Mouse (Mus musculus) G1E (cell line): ENCODE data around the gene Pax1. TPM values are rescaled to one million over a fixed set of nuclear protein-coding genes. Genes with fewer than 3 reads are reported as not detected.
A peak's percentile ranks its signal among the peaks of the same experiment; 100 is the strongest.

ENCODE experiments used
- ATAC-seq: 2 replicates; pipeline ENCODE4 v1.8.0; 2016; ENCODE audit warnings: mild to moderate bottlenecking; ENCODE audit not compliant: insufficient number of reproducible peaks, poor library complexity, low FRiP score, severe bottlenecking; ENCODE audit errors: extremely low read depth
- DNase-seq: peaks from one replicate; pipeline ENCODE4 v3.0.0; 2012; ENCODE audit warnings: low spot score
- H3K27me3 ChIP-seq: 2 replicates; pipeline ENCODE4 v1.6.1; 2012; ENCODE audit warnings: mild to moderate bottlenecking, low read length, inconsistent platforms; ENCODE audit not compliant: insufficient read depth
- H3K36me3 ChIP-seq: replicated peaks from 2 replicates; pipeline ENCODE3; 2012; ENCODE audit warnings: mild to moderate bottlenecking, inconsistent platforms
- H3K4me1 ChIP-seq: 2 replicates; pipeline ENCODE4 v1.6.1; 2012; ENCODE audit warnings: low read depth, low read length, inconsistent platforms, mixed read lengths; ENCODE audit not compliant: insufficient read depth
- H3K4me3 ChIP-seq: 2 replicates; pipeline ENCODE4 v1.5.1; 2012; ENCODE audit warnings: low read depth, mild to moderate bottlenecking, inconsistent platforms, low read length, moderate library complexity, mixed read lengths
- H3K9me3 ChIP-seq: replicated peaks from 2 replicates; pipeline ENCODE4 v1.6.1; 2012; ENCODE audit warnings: inconsistent platforms
- CTCF ChIP-seq: IDR thresholded peaks from 2 replicates; pipeline ENCODE4 v1.5.1; 2012; ENCODE audit warnings: low read depth, low read length, inconsistent platforms, mixed read lengths
- GATA1 ChIP-seq: IDR thresholded peaks from 2 replicates; pipeline ENCODE4 v1.6.1; 2012; ENCODE audit warnings: borderline replicate concordance, low read length, inconsistent platforms, mixed read lengths
- GATA2 ChIP-seq: IDR thresholded peaks from 2 replicates; pipeline ENCODE4 v1.6.1; 2012; ENCODE audit warnings: low read depth, low read length, inconsistent platforms, borderline replicate concordance
- POLR2AphosphoS5 ChIP-seq: IDR thresholded peaks from 2 replicates; pipeline ENCODE4 v1.6.1; 2012; ENCODE audit warnings: low read depth, low read length, inconsistent platforms; ENCODE audit not compliant: insufficient replicate concordance
- TAL1 ChIP-seq: conservative IDR thresholded peaks from 2 replicates; pipeline ENCODE4 v1.6.1; 2012; ENCODE audit warnings: low read depth, low read length, inconsistent platforms, mixed read lengths
- polyA plus RNA-seq: library from polyadenylated mRNA; stranded (reverse); fragments of >175 nt; gene quantifications from 2 replicates; pipeline ENCODE4 v1.2.3, GENCODE M21; 2012
- total RNA-seq, 2 experiments: library from RNA; stranded (forward) in 1 of 2; stranded (reverse) in 1 of 2; fragments of 200-1000 nt in 1 of 2; fragments of >200 nt in 1 of 2; fragmentation: Nextera tagmentation in 1 of 2; gene quantifications; 2 replicates each; pipeline ENCODE4 v1.2.3; 2014 to 2017

Pax1 gene
- total and polyA plus RNA-seq, 3 experiments: 0.27 TPM; not detected in 2

- Histone ChIP-seq H3K9me3 (peaks cover 48% of the 10 kb centered on the region), H3K4me1 (no peaks in the 10 kb centered on the region), H3K27me3 (no peaks in the 10 kb centered on the region), H3K4me3 (no peak overlapping the region), H3K36me3 (no peaks in the 10 kb centered on the region)
- TF ChIP-seq POLR2AphosphoS5 (no peak), GATA1 (no peak), CTCF (no peak), GATA2 (no peak), TAL1 (no peak)
- DNase-seq: no peak
- ATAC-seq: no peak
These were observed 9.6 kb downstream of the Pax1 start for GRCm38 (mm10) chr2:147371289-147371688.

- DNase-seq (no peak), ATAC-seq (no peak)
- Histone ChIP-seq H3K27me3 (no peaks in the 10 kb centered on the region), H3K36me3 (no peaks in the 10 kb centered on the region), H3K9me3 (peaks cover 44% of the 10 kb centered on the region), H3K4me3 (no peak overlapping the region), H3K4me1 (no peaks in the 10 kb centered on the region)
- no peak for TF ChIP-seq TAL1
- no peak for TF ChIP-seq POLR2AphosphoS5
- TF ChIP-seq GATA1: no peak
- no peak for TF ChIP-seq GATA2
- TF ChIP-seq CTCF: no peak
These were observed 10.1 kb downstream of the Pax1 start for GRCm38 (mm10) chr2:147371840-147372239.

DNA sequence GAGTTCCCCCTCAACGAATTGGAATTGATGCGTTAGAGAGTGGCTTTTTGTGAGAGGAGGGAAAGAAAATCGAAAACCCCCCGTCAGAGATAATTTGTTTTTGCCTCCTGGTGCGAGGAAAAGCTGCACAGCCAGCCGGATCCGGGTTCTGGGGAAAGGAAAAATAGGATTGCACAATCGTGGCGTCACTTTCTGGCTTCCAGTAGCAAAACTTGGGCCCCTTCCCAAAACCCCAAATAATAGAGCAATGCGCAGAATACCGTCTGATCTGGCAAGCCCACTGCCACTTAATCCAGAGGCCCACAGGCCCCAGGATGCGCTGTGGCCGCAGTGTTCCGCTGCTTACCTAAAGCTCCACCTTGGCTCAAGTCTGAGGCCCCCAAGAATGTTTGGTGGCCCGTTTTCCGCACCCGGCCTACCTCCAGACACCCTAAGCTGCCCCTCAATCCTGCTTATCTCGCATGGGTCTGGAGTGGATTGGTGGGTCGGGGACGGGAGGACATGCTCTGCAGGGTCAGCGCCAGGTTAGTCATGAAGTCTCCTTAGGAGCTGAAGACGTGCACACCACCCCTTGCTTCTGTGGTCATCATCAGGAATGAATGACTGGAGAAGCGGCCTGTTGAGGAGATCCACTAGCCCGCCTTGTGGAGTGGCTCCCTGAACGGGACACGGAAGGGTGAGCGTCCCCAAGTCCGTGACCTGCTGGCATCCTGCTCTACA, 11.4 kb downstream of the Pax1 start:
- peaks cover 40% of the 10 kb centered on the region for H3K9me3 ChIP-seq
- peak overlapping the region; percentile 33; the same call in 1 of the 2 replicates for H3K4me3 ChIP-seq
- DNase-seq (no peak), ATAC-seq (no peak)
- no peaks in the 10 kb centered on the region for H3K36me3 ChIP-seq
- H3K27me3 ChIP-seq: no peaks in the 10 kb centered on the region
- TF ChIP-seq TAL1 (no peak), GATA1 (no peak), POLR2AphosphoS5 (no peak), GATA2 (no peak), CTCF (no peak)
- H3K4me1 ChIP-seq: no peaks in the 10 kb centered on the region

DNA sequence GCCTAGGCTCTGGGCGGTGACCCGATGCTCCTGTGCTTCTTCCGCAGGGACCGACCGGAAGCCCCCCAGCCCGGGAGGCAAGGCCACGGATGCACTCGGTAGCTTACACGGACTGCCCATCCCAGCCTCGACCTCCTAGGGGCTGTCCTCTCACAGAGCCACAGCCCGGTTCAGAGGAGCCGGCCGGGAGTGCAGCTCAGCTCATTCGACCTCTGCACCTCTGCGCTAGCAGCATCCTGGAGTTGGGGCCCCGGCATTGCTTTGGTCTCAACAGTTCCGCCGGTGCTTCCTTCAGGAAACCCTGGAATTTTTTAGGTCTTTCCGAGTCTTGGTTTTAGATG, 11.9 kb downstream of the Pax1 start:
- H3K9me3 ChIP-seq: peaks cover 37% of the 10 kb centered on the region
- no peaks in the 10 kb centered on the region for H3K4me1 ChIP-seq
- DNase-seq: no peak
- peak overlapping the region; percentile 33; the same call in 1 of the 2 replicates for H3K4me3 ChIP-seq
- H3K27me3 ChIP-seq: no peaks in the 10 kb centered on the region
- no peaks in the 10 kb centered on the region for H3K36me3 ChIP-seq
- TF ChIP-seq CTCF (no peak), POLR2AphosphoS5 (no peak), GATA1 (no peak), GATA2 (no peak), TAL1 (no peak)
- no peak for ATAC-seq

GRCm38 (mm10) chr2:147374245-147374644, 12.5 kb downstream of the Pax1 start:
- H3K9me3 ChIP-seq: peaks cover 40% of the 10 kb centered on the region
- H3K4me3 ChIP-seq: no peak overlapping the region
- ATAC-seq: no peak
- no peaks in the 10 kb centered on the region for H3K4me1 ChIP-seq
- TF ChIP-seq POLR2AphosphoS5 (no peak), TAL1 (no peak), GATA2 (no peak), CTCF (no peak), GATA1 (no peak)
- H3K36me3 ChIP-seq: no peaks in the 10 kb centered on the region
- no peak for DNase-seq
- no peaks in the 10 kb centered on the region for H3K27me3 ChIP-seq

GRCm38 (mm10) chr2:147375019-147375715, 13.4 kb downstream of the Pax1 start:
- ATAC-seq (no peak), DNase-seq (no peak)
- Histone ChIP-seq H3K36me3 (no peaks in the 10 kb centered on the region), H3K27me3 (no peaks in the 10 kb centered on the region), H3K9me3 (peaks cover 32% of the 10 kb centered on the region), H3K4me1 (no peaks in the 10 kb centered on the region), H3K4me3 (no peak overlapping the region)
- TF ChIP-seq GATA1 (no peak), GATA2 (no peak), TAL1 (no peak), POLR2AphosphoS5 (no peak), CTCF (no peak)

DNA sequence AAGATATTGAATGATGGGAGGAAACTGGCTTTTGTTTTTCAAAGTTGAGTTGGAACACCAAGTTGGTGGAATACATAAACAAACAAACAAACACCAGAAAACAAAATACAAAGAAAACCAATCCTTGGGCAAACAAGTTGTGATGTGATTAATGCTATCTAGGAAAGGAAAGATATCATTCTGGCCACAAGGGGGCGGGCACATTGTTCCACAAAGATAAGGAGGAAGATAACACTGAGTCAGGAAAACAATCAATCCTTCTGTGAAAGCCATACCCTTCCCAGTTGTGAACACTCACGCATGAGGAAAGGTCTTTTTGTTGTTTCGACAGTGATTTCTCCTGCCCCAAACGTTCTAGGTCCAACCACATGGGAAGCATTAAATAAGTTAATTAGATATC, 17.2 kb downstream of the Pax1 start:
- Histone ChIP-seq H3K27me3 (no peaks in the 10 kb centered on the region), H3K4me1 (no peaks in the 10 kb centered on the region), H3K36me3 (no peaks in the 10 kb centered on the region), H3K9me3 (peaks cover 43% of the 10 kb centered on the region), H3K4me3 (no peak overlapping the region)
- TF ChIP-seq GATA2 (no peak), GATA1 (no peak), POLR2AphosphoS5 (no peak), CTCF (no peak)
- ATAC-seq (no peak), DNase-seq (no peak)
